Mouse (Mus musculus) forelimb bud, embryonic 11.5 days (tissue): ENCODE measurements around the gene Rhbg.
"Not testable (repeated sequence)": the region's sequence is repeated elsewhere in the genome, so short reads cannot be mapped to it uniquely, and the experiment has no call there.

ENCODE experiments used
- DNase-seq: peaks from one replicate; pipeline ENCODE4 v3.0.0-alpha.2; 2012; ENCODE audit warnings: low read depth, low spot score

Rhbg gene

DNA sequence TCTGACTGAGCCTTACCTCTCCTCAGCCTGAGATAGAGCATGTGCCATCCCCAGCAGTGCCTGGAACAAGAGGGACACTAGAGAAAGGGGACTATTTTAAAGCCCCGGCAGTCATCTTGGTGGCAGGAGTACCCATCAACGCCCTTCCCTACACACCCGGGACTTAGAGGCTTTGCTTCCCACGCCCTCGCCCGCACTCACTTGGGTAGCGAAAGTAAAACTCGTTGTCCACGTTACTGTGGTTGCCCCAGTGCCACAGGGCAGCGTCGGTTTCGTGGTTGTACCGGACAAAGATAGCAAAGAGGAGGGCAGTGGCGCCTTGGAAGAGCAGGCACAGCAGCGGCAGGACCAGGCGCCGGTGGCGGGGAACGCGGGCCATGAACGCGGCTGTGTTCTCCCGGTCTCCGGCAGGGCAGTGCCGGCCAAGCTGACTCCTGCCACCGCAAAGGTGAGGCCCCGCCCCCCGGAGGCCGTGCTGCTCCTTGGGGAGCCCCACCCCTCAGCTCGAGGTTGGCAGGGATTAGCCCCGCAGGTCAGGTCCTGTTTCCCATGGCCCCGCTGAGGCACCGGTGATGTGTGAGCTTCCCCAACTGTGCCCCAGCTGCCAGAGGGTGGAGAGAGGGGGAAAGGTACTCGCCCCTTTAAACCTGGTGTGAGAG is at the start of gene Rhbg:
Gene Rhbg (minus strand): TSS at position 442 of the 659 bp plus-strand sequence.
- no peak for DNase-seq

DNA sequence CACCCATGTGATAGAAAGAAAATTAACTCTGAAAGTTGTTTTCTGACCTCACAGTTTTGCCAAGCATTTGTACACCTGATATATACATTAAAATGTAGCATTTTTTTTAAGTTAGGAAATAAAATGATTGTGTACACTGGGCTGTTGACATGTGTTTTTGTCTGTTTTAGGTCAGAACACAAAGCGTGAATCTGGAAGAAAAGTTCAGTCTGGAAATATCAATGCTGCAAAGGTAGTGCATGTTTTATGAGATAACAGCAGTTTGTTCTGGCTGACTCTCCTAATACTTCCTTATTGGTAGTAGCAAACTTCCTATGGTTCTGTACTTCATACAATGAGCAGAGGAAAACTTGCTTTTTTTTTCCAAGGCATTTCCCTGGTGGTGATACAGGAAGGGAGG is 44.7 kb upstream of the Rhbg start:
- DNase-seq: no peak

DNA sequence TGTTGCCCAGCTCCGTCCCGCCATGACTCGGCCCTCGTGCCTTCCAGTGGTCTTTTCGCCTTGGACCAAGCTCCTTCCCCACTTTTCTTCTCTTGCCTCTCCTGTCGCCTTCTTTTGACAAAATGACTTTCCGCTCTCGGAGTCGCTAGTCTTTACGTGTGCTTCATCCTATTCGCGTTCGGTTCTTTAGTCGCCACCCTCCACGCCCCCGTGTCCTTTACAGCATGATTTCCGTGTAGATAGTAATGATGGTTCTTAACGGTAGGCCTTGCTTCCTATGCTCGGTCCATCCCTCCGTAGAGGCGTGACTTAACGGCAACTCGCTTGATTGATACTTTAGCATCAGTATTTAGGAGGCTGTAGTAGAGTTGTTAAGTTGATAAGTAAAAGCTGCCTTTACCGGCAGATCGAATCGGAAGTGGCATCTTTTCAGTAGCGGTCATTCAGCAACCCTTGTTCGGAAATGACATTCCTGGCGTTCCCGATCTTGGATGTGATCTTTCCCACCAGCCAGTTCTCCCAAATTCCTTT is 42.9 kb upstream of the Rhbg start:
- no peak for DNase-seq

DNA sequence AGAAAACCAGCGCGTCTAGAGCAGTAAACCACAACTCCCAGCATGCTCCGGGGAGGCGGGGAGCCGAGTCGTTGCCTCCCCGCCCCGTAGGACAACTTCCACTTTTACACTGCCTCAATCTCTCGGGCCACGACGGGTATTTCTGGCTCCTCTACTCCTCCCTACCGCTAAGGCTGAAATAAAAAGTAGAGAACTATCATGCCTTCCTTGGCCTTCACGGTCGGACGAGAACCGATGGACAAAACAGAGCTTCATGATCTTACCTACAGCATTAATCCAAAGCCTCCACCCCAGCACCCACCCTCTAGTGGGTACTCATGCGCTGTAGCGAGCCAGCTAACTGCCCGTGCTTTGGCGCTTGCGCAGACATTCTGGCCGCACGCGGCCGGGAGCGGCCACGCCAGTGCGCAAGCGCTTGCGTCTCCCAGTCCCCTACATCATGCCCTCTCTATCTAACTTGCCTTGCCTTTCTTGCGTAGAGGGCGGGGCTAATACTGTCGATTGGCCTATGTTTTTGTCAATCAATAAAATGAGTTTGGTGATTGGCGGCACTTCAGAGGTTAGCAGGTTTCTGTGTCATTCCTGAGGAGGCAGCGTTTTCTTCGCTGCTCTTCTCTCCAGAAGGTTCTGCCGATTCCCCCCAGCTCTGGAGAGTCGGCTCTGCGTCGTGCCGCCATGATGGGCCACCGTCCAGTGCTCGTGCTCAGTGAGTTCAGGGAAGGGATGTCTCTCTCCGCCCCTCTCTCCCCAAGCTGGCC is 42.2 kb upstream of the Rhbg start, which contains the start of the genes Tsacc and Cct3:
Gene Tsacc (minus strand): TSS at position 439 of the 758 bp plus-strand sequence.
Gene Cct3 (plus strand): TSS at position 556 of the 758 bp plus-strand sequence.
- DNase-seq: peak; percentile 99

DNA sequence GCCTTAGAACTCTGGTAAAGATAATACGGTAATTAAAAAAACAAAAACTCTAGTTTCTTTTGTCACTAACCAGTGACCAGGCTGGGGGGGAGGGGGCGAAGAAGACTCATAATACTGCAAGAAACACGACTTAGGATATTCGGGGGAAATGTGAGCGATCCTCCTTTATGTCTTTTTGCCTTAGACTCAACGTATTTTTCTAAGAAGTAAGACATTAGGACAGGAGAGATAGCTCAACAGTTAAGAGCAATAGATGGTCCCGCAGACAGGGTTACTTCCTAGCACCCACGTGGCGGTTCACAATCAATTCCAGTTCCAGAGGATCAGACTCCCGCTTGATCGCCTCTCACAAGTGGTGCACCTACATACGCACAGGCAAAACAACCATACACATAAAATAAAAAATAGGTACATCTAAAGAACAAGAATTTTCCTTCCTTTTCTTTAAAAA is 41.6 kb upstream of the Rhbg start:
- no peak for DNase-seq

DNA sequence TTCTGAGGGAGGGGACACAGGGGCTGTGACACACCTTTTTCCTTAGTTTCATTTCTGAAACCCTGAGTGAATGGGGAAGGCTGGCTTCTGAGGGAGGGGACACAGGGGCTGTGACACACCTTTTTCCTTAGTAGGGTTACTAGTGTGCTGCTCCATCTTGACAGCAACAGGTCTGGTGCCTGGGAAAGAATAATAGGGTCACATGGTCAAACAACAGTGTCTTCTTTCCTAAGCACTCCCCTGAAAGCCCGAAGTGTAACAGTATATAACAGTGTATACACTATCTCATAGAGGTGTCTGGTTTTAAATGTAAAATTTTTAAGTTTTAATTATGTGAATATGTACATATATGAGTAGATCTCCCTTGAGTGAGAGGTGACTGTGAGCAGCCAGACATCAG is 40.8 kb upstream of the Rhbg start:
- DNase-seq: not testable (repeated sequence)

DNA sequence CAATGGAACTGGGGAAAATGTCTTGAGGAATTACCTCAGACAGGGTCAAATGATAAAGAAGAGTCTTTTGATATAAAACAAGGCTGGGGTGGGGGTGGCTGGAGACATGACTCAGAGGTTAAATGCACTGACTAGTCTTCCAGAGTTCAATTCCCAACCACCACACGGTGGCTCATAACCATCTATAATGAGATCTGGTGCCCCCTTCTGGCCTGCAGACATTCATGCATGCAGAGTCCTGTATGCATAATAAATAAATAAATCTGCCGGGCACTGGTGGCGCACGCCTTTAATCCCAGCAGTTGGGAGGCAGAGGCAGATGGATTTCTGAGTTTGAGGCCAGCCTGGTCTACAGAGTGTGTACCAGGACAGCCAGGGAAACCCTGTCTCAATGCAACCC is 37.5 kb upstream of the Rhbg start:
- DNase-seq: no peak

DNA sequence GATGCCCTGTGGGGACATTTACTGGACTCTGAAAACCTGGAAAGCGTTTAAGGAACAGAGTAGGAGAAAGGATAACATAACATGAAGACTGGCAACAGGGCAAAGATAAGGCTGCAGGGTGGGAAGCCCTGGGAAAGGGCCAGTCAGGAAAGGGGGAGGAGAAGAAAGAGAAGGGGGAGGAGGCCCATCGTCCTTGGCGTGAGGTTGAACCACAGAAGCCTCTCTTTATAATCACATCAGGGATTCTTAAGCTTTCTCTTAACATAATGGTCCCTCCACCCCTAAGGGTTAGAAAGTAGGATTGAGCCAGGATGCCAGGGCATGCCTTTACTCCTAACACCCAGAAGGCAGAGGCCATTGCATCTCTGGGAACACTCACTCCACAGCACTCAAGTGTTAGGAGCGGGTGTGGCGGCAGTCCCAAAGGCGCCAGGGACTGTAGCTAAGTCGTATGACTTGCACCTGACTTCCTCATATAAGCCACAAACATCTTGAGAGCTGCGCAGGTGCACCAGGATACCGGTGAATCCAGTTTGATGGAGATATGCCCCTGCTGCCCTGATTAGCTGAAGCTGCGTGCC is 33.7 kb upstream of the Rhbg start:
- not testable (repeated sequence) for DNase-seq

DNA sequence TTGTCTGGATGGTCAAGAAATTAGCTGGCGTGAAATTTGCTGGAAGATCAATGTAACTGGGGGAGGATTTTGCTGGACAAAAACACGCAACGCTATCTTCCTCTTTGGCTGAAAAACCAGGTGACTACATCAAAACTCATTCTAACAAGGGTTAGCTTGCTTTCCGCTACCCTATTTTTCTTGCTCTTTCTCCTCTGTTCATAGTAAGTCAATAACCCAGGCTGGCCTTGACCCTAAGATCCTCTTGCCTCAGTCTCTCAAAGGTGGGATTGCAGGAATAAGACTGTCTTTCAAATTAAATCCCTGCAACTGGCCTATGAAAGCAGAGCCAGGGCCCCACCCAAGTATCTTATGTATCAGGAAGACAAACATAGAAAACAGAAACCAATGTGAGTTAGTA is 32.6 kb upstream of the Rhbg start, which contains the start of gene Gm38392:
Gene Gm38392 (minus strand): TSS at position 101 of the 400 bp plus-strand sequence.
- DNase-seq: no peak

DNA sequence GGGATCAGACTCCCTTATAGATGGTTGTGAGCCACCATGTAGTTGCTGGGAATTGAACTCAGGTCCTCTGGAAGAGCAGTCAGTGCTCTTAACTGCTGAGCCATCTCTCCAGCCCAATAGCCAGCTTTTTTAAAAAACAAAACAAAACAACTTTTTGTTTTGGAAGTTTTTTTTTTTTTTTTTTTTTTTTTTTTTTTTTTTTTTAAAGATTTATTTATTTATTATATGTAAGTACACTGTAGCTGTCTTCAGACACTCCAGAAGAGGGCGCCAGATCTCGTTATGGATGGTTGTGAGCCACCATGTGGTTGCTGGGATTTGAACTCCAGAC is 31.0 kb upstream of the Rhbg start:
- DNase-seq: not testable (repeated sequence)

DNA sequence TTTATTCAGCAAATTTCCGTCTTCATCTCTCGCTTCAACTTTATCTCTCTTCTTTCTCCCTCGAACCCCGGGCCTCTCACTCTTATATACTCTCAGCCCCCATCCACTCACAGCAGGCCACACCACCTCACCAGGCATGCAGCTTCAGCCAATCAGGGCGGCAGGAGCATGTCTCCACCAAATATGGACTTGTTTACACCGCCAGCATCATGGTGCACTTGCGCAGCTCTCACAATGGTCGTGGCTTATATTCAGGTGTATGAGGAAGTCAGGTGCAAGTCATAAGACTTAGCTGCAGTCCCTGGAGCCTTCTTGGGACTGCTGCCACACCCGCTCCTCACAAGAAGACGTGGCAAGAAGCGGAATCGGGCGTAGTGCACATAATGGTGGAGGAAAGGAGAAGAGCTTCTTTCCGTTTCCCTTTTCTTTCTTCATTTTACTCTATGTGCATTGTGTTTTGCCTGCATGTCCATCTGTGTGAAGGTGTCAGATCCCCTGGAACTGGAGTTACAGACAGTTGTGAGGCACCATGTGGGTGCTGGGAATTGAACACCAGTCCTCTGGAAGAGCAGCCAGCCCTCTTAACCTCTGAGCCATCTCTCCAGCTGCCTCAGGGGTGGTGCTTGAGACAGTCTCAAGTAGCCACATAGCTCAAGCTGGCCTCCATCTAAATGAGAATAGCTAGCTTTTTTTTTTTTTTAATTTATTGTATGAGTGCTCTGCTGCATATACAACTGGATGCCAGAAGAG is 30.5 kb upstream of the Rhbg start:
- not testable (repeated sequence) for DNase-seq

DNA sequence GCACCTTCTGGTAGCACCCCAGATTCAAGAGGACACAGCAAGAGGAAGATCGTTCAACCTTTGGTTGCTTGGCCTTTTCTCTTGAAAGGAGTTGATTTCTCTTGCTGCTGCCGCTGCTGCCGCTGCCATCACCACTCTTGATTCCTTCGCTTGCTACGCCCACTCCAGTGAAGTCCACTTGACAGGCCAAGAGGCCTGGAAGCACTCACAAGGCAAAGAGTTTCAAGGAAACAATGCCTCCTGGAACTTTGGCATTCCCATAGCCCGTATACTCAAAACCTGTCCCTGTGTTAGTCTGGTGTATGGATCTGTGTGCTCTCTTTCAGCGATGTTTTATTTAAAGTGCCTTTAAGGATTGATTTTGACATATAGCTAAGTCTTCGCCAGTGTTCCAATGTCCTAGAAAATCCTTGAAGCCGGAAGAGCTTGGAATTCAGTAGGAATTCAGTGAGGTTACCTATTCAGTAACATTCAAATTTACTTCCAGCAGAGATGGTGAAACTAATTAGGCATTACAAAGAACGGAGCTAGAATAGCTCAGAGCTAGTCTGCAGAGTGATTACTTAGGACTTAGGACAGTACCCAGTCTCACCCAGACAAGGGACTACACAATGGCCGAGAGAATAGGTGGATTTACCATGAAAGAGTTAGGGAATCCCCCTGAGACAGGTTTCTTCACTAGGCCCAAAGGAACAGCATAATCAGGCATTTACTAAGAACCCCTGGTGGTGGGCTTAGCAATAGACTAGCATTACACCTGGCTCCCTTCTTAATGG is 26.8 kb upstream of the Rhbg start:
- not testable (repeated sequence) for DNase-seq

DNA sequence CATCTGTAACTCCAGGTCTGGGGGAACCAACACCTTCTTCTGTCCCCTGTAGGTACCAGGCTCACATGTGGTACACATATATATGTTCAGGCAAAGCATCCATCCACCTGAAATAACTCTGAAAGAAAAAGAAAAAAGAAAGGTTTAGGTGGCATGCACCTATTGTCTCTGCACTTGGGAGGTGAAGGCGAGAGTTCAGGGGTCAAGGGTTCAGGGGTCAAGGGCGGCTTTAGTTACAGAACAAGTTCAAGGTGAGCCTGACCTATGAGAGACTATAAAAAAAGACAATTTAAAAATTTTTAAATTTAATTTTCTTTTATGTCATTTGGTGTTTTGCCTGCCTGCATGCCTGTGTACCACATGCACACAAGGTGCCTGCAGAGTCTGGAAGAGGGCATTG is 25.5 kb upstream of the Rhbg start:
- DNase-seq: no peak

DNA sequence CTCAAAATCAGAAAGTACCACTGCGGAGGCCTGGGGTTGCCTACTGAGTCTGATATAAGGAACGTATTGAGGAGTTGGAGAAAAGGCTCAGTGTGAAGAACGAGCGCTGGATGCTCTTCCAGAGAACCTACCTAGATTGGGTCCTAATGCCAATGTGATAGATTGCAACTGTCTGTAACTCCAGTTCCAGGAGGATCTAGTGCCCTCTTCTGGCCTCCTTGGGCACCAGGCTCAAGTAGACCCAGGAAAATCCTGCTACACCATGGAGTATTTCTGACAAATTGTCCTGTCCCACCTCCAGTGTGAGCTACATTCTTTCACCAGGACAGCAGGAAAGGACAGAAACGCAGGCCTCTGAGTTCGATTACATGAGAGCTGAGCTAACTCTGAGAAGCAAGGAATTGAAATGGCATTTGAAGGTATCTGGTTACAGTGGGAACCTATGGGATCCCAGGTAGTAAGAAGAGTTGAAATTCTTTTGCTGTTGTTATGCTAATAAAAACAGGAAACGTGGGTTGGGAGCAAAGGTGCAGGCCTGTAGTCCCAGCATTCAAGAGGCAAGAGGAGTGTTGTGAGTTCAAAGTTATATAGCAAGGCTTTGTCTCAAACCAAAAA is 22.1 kb upstream of the Rhbg start:
- DNase-seq: no peak

DNA sequence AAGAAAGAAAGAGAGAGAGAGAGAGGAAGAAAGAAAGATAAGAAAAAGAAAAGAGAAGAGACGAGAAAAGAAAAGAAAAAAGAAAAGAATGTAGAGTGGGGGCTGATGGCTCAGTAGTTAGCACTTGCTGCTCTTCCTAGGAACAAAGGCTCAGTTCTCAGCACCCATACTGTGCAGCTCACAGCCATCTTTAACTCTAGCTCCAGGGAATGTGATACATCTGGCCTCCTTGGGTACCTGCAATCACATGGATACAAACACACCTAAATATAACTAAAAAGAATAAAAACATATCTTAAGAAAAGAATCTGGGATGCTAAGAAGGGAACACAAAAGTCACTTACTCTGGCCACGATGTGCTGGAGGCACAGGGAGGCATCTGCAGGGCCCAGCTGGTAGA is 21.6 kb upstream of the Rhbg start:
- no peak for DNase-seq

DNA sequence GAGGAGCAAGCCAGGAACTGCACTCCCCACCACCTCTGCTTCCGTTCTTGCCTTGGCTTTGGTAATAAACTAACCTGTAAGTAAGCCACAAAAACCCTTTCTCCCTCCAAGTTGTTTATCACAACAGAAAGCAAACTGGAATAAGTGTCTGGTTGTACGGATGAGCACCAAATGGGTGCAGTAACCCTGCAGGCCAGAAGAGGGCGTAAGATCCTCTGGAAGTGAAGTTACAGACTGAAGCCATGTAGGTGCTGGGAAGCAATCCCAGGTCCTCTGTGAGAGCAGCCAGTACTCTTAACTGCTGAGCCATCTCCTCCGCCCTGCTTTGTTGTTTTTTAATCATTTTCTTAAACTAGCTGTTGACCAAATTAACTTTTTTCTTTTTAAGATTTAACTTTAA is 19.5 kb upstream of the Rhbg start:
- no peak for DNase-seq

DNA sequence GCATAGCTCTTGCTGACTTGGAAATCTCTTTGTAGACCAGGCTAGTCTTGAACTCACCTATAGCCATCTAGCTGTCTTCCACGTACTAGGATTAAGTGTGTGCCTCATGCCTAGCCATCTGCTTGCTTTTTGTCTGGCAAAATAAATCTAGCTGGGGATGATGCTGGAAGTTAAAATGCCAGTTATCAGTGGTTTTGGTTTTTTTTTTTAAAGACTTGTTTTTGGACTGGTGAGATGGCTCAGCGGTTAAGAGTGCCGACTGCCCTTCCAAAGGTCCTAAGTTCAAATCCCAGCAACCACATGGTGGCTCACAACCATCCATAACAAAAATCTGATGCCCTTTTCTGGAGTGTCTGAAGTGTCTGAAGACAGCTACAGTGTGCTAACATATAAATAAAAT is 17.4 kb upstream of the Rhbg start:
- no peak for DNase-seq

DNA sequence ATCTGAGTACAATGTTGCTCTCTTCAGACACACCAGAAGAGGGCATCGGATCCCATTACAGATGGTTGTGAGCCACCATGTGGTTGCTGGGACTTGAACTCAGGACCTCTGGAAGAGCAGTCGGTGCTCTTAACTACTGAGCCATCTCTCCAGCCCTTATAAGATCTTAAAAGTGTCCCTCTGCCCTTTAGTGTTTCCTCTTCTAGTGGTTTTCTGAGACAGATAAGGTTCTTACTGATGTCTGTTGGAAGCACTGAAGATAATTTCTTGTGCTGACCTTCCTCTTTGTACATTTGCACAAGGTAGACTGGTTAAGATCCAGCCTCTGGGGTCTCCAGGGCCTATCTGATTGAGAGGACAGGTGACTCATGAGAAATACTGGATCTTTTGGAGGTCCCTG is 16.8 kb upstream of the Rhbg start:
- not testable (repeated sequence) for DNase-seq

DNA sequence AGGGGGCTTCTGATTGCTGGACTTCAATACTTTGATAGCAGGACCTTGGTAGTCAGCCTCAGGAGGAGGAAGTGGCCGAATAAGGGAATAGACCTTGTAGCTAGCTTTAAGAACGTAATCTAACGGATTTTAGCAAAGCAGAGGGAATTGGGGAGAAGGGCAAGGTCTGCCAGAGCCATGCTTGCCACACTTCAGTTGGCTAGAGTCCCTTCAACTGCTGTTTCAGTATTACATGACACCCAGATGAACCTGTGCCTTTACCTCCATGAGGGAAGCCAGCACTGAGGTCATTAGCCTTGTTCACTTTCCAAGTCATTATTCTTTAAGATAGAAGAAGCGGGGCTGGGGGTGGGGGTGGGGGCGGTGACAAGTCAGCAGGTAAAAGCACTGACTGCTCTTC is 14.5 kb upstream of the Rhbg start:
- DNase-seq: no peak

DNA sequence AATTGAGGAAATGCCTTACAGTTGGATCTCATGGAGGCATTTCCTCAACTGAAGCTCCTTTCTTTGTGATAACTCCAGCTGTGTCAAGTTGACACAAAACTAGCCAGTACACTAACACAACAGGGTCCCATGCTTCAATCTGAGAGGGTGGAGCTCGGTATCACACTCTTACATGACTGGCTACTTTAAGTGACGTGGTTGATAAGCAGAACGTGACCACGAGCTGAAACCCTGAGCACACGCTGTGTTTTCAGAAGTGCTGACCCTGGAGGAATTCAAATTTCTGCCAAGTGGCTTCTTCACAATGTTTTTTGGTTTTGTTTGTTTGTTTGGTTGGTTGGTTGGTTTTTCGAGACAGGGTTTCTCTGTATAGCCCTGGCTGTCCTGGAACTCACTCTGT is 13.5 kb upstream of the Rhbg start:
- not testable (repeated sequence) for DNase-seq

DNA sequence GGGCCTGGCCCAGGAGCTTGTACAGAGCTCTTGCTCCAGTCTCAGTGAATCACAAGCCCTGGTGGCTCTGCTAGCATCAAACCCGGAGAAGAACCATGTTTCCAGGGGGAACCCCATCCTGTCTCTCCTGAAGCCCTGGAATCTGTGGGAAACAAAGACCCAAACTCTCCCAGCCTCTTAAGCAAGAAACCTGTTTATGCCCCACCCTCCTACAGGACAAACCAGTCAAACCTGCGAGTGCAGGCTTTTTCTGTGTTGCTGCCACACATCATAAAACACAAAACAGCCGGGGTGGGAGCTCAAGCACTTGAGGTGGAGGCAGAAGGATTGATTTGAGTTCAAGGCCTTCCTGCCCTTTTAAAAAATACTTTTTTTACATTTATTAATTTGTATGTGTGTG is 7.8 kb upstream of the Rhbg start:
- no peak for DNase-seq
